Mouse (Mus musculus) cortical plate, adult 2 months (tissue): ENCODE measurements around the gene Gm5127. TPM values are rescaled to one million over a fixed set of nuclear protein-coding genes. Genes with fewer than 3 reads are reported as not detected.

Experiments
- H3K27ac ChIP-seq: fragments of 200-500 bp; 2 replicates; pipeline ENCODE4 v1.5.1; 2012; ENCODE audit warnings: low read length, control low read depth, inconsistent platforms; ENCODE audit not compliant: insufficient read depth
- H3K4me1 ChIP-seq: fragments of 200-500 bp; 2 replicates; pipeline ENCODE4 v1.6.1; 2011; ENCODE audit warnings: low read length; ENCODE audit not compliant: control insufficient read depth, insufficient read depth
- H3K4me3 ChIP-seq: fragments of 200-500 bp; 2 replicates; pipeline ENCODE4 v1.5.1; 2011; ENCODE audit warnings: mild to moderate bottlenecking, low read length, control low read depth; ENCODE audit not compliant: insufficient read depth
- CTCF ChIP-seq: fragments of 200-500 bp; IDR thresholded peaks from 2 replicates; pipeline ENCODE4 v1.5.1; 2011; ENCODE audit warnings: mild to moderate bottlenecking, control low read depth, low read length; ENCODE audit not compliant: insufficient read depth; ENCODE audit errors: extremely low read depth
- POLR2A ChIP-seq: fragments of 200-500 bp; IDR thresholded peaks from 2 replicates; pipeline ENCODE4 v1.6.1; 2011; ENCODE audit warnings: mild to moderate bottlenecking, low read length, control low read depth; ENCODE audit not compliant: insufficient read depth; ENCODE audit errors: extremely low read depth
- polyA plus RNA-seq: library from polyadenylated mRNA; depleted of rRNA; stranded (reverse); fragments of >200 nt; gene quantifications from 2 replicates; pipeline ENCODE4 v1.2.3, GENCODE M21; 2012; rRNA removed

The Gm5127 gene
- polyA plus RNA-seq, 1 experiment: 0.48 TPM

- Histone ChIP-seq H3K27ac (no peak overlapping the region), H3K4me3 (no peak overlapping the region), H3K4me1 (no peaks in the 10 kb centered on the region)
- TF ChIP-seq CTCF (no peak), POLR2A (no peak)
Measured at GRCm38 (mm10) chrX:106622512-106622911, 39.5 kb downstream of the Gm5127 start.

GRCm38 (mm10) chrX:106623667-106624066 lies 40.7 kb downstream of the Gm5127 start:
- TF ChIP-seq POLR2A (no peak), CTCF (no peak)
- H3K4me1 ChIP-seq: no peaks in the 10 kb centered on the region

GRCm38 (mm10) chrX:106628514-106628913 lies 45.5 kb downstream of the Gm5127 start:
- Histone ChIP-seq H3K4me1 (no peaks in the 10 kb centered on the region), H3K27ac (no peak overlapping the region), H3K4me3 (no peak overlapping the region)
- no peak for TF ChIP-seq CTCF
- TF ChIP-seq POLR2A: no peak

More at GRCm38 (mm10) chrX:106623667-106624066, 40.7 kb downstream of the Gm5127 start:
- Histone ChIP-seq H3K27ac (no peak overlapping the region), H3K4me3 (no peak overlapping the region)

GRCm38 (mm10) chrX:106633543-106633942 lies 50.6 kb downstream of the Gm5127 start:
- no peak for TF ChIP-seq CTCF
- no peak for TF ChIP-seq POLR2A
- Histone ChIP-seq H3K4me1 (no peaks in the 10 kb centered on the region), H3K27ac (no peak overlapping the region), H3K4me3 (no peak overlapping the region)

- Histone ChIP-seq H3K4me1 (no peaks in the 10 kb centered on the region), H3K27ac (no peak overlapping the region), H3K4me3 (no peak overlapping the region)
- TF ChIP-seq POLR2A: no peak
- TF ChIP-seq CTCF: no peak
Measured at GRCm38 (mm10) chrX:106634799-106635541, 52.0 kb downstream of the Gm5127 start.

GRCm38 (mm10) chrX:106662101-106662500 lies 79.1 kb downstream of the Gm5127 start:
- H3K4me3 ChIP-seq: no peak overlapping the region
- H3K27ac ChIP-seq: no peak overlapping the region
- no peak for TF ChIP-seq POLR2A
- TF ChIP-seq CTCF: no peak

GRCm38 (mm10) chrX:106704590-106704989 lies 121.6 kb downstream of the Gm5127 start:
- Histone ChIP-seq H3K27ac (no peak overlapping the region), H3K4me1 (no peaks in the 10 kb centered on the region), H3K4me3 (no peak overlapping the region)
- TF ChIP-seq POLR2A: no peak
- TF ChIP-seq CTCF: no peak

More at GRCm38 (mm10) chrX:106662101-106662500, 79.1 kb downstream of the Gm5127 start:
- no peaks in the 10 kb centered on the region for H3K4me1 ChIP-seq

- TF ChIP-seq CTCF: no peak
- no peak for TF ChIP-seq POLR2A
- Histone ChIP-seq H3K4me3 (no peak overlapping the region), H3K27ac (no peak overlapping the region), H3K4me1 (no peaks in the 10 kb centered on the region)
Measured at GRCm38 (mm10) chrX:106717160-106717559, 134.2 kb downstream of the Gm5127 start.

- Histone ChIP-seq H3K4me3 (no peak overlapping the region), H3K4me1 (no peaks in the 10 kb centered on the region), H3K27ac (no peak overlapping the region)
- TF ChIP-seq POLR2A (no peak), CTCF (no peak)
Measured at GRCm38 (mm10) chrX:106742241-106742640, 159.3 kb downstream of the Gm5127 start.

GRCm38 (mm10) chrX:106755272-106755671 lies 172.3 kb downstream of the Gm5127 start:
- Histone ChIP-seq H3K27ac (no peak overlapping the region), H3K4me3 (no peak overlapping the region), H3K4me1 (no peaks in the 10 kb centered on the region)
- TF ChIP-seq POLR2A (no peak), CTCF (no peak)

Other genes with a start within 250 kb of the Gm5127 start
- not detected in 2 replicates for gene Fndc3c1, start 97.8 kb upstream of the Gm5127 start, polyA plus RNA-seq
- gene Cysltr1, start 20.5 kb downstream of the Gm5127 start, polyA plus RNA-seq: 0.77 and 0.85 TPM in 2 replicates